Mouse (Mus musculus) embryonic fibroblast, embryonic 13.5 days (primary cell): ENCODE measurements around the gene Sypl.

Source experiments
- CTCF ChIP-seq: IDR thresholded peaks from 2 replicates; pipeline ENCODE4 v1.5.1; 2011; ENCODE audit warnings: mild to moderate bottlenecking, control low read depth, low read length, moderate library complexity, borderline replicate concordance; ENCODE audit not compliant: insufficient read depth
- POLR2A ChIP-seq: IDR thresholded peaks from 2 replicates; pipeline ENCODE4 v1.6.1; 2011; ENCODE audit warnings: low read depth, mild to moderate bottlenecking, control low read depth, low read length, moderate library complexity

- TF ChIP-seq CTCF (no peak), POLR2A (no peak)
These were observed 52.2 kb downstream of the Sypl start for GRCm38 (mm10) chr12:33005858-33006257.
